Mouse (Mus musculus): ENCODE measurements at regions not wholly inside any gene's neighbourhood (a gene's known extent, or its start where the extent isn't known, plus 50 kb on each side); places are given as distances from the start of the nearest gene placed in this dataset.

GRCm38 (mm10) chr2:11367319-11367718 lies 186.6 kb downstream of the Pfkfb3 start:
- no peak overlapping the region for H3K27ac ChIP-seq (ENCODE audit: insufficient read depth, low read depth, low read length, poor library complexity, severe bottlenecking)
- no peak overlapping the region for H3K4me3 ChIP-seq (ENCODE audit: insufficient read depth in 1 of 2, low read depth in 1 of 2, low read length in 2 of 2, poor library complexity in 1 of 2, severe bottlenecking in 1 of 2)
- H3K36me3 ChIP-seq (ENCODE audit: control insufficient read depth, insufficient read depth, low read length, poor library complexity, severe bottlenecking): no peaks in the 10 kb centered on the region
- TF ChIP-seq MAFK (IDR thresholded peaks at IDR 0.05; ENCODE audit: insufficient read depth, low read depth, low read length): no peak
- TF ChIP-seq ZNF384 (IDR thresholded peaks at IDR 0.05; ENCODE audit: low read depth, low read length): no peak
- no peak for TF ChIP-seq ZC3H11A (IDR thresholded peaks at IDR 0.05; ENCODE audit: borderline replicate concordance, low read depth, low read length)
- TF ChIP-seq HCFC1 (IDR thresholded peaks at IDR 0.05; ENCODE audit: borderline replicate concordance, insufficient read depth, low read length): no peak
- TF ChIP-seq CHD2 (IDR thresholded peaks at IDR 0.05; ENCODE audit: low read depth, low read length): no peak
- H3K9me3 ChIP-seq (ENCODE audit: control insufficient read depth, insufficient read depth, low read depth, low read length): no peaks in the 10 kb centered on the region
- in situ Hi-C loops (cut with MboI; ENCODE audit: low sequenced_read_pairs in 2 of 2, unreplicated experiment in 2 of 2): no loop called here
- no peaks in the 10 kb centered on the region for H3K4me1 ChIP-seq (ENCODE audit: control insufficient read depth in 2 of 2, insufficient read depth in 2 of 2, low read length in 2 of 2, poor library complexity in 1 of 2)
- H3K9ac ChIP-seq (ENCODE audit: insufficient read depth, low read depth, low read length, poor library complexity, severe bottlenecking): no peak overlapping the region
- DNase-seq (ENCODE audit: low read depth, low spot score): no peak

- Histone ChIP-seq H3K9me3 (ENCODE audit: control insufficient read depth, insufficient read depth, low read depth, low read length) (no peaks in the 10 kb centered on the region), H3K4me1 (ENCODE audit: control insufficient read depth in 2 of 2, insufficient read depth in 2 of 2, low read length in 2 of 2, poor library complexity in 1 of 2) (no peaks in the 10 kb centered on the region), H3K36me3 (ENCODE audit: control insufficient read depth, insufficient read depth, low read length, poor library complexity, severe bottlenecking) (no peaks in the 10 kb centered on the region), H3K4me3 (ENCODE audit: insufficient read depth in 1 of 2, low read depth in 1 of 2, low read length in 2 of 2, poor library complexity in 1 of 2, severe bottlenecking in 1 of 2) (no peak overlapping the region), H3K27ac (ENCODE audit: insufficient read depth, low read depth, low read length, poor library complexity, severe bottlenecking) (no peak overlapping the region), H3K9ac (ENCODE audit: insufficient read depth, low read depth, low read length, poor library complexity, severe bottlenecking) (no peak overlapping the region)
- no peak for DNase-seq (ENCODE audit: low read depth, low spot score)
- no peak for TF ChIP-seq ZNF384 (IDR thresholded peaks at IDR 0.05; ENCODE audit: low read depth, low read length)
- TF ChIP-seq CHD2 (IDR thresholded peaks at IDR 0.05; ENCODE audit: low read depth, low read length): no peak
- no peak for TF ChIP-seq MAFK (IDR thresholded peaks at IDR 0.05; ENCODE audit: insufficient read depth, low read depth, low read length)
- TF ChIP-seq HCFC1 (IDR thresholded peaks at IDR 0.05; ENCODE audit: borderline replicate concordance, insufficient read depth, low read length): no peak
- TF ChIP-seq ZC3H11A (IDR thresholded peaks at IDR 0.05; ENCODE audit: borderline replicate concordance, low read depth, low read length): no peak
- in situ Hi-C loops (cut with MboI; ENCODE audit: low sequenced_read_pairs in 2 of 2, unreplicated experiment in 2 of 2): no loop called here
Observed at GRCm38 (mm10) chr2:11365815-11366214, 188.1 kb downstream of the Pfkfb3 start.

GRCm38 (mm10) chr2:11365371-11365770 lies 188.5 kb downstream of the Pfkfb3 start:
- Histone ChIP-seq H3K4me3 (ENCODE audit: insufficient read depth in 1 of 2, low read depth in 1 of 2, low read length in 2 of 2, poor library complexity in 1 of 2, severe bottlenecking in 1 of 2) (no peak overlapping the region), H3K9ac (ENCODE audit: insufficient read depth, low read depth, low read length, poor library complexity, severe bottlenecking) (no peak overlapping the region), H3K4me1 (ENCODE audit: control insufficient read depth in 2 of 2, insufficient read depth in 2 of 2, low read length in 2 of 2, poor library complexity in 1 of 2) (no peaks in the 10 kb centered on the region), H3K36me3 (ENCODE audit: control insufficient read depth, insufficient read depth, low read length, poor library complexity, severe bottlenecking) (no peaks in the 10 kb centered on the region), H3K9me3 (ENCODE audit: control insufficient read depth, insufficient read depth, low read depth, low read length) (no peaks in the 10 kb centered on the region), H3K27ac (ENCODE audit: insufficient read depth, low read depth, low read length, poor library complexity, severe bottlenecking) (no peak overlapping the region)
- no peak for DNase-seq (ENCODE audit: low read depth, low spot score)
- in situ Hi-C loops (cut with MboI; ENCODE audit: low sequenced_read_pairs in 2 of 2, unreplicated experiment in 2 of 2): no loop called here
- TF ChIP-seq MAFK (IDR thresholded peaks at IDR 0.05; ENCODE audit: insufficient read depth, low read depth, low read length) (no peak), CHD2 (IDR thresholded peaks at IDR 0.05; ENCODE audit: low read depth, low read length) (no peak), ZNF384 (IDR thresholded peaks at IDR 0.05; ENCODE audit: low read depth, low read length) (no peak), ZC3H11A (IDR thresholded peaks at IDR 0.05; ENCODE audit: borderline replicate concordance, low read depth, low read length) (no peak), HCFC1 (IDR thresholded peaks at IDR 0.05; ENCODE audit: borderline replicate concordance, insufficient read depth, low read length) (no peak)

- TF ChIP-seq ZC3H11A (IDR thresholded peaks at IDR 0.05; ENCODE audit: borderline replicate concordance, low read depth, low read length) (no peak), MAFK (IDR thresholded peaks at IDR 0.05; ENCODE audit: insufficient read depth, low read depth, low read length) (no peak), HCFC1 (IDR thresholded peaks at IDR 0.05; ENCODE audit: borderline replicate concordance, insufficient read depth, low read length) (no peak), CHD2 (IDR thresholded peaks at IDR 0.05; ENCODE audit: low read depth, low read length) (no peak), ZNF384 (IDR thresholded peaks at IDR 0.05; ENCODE audit: low read depth, low read length) (no peak)
- DNase-seq (ENCODE audit: low read depth, low spot score): no peak
- H3K36me3 ChIP-seq (ENCODE audit: control insufficient read depth, insufficient read depth, low read length, poor library complexity, severe bottlenecking): no peaks in the 10 kb centered on the region
- no peak overlapping the region for H3K4me3 ChIP-seq (ENCODE audit: insufficient read depth in 1 of 2, low read depth in 1 of 2, low read length in 2 of 2, poor library complexity in 1 of 2, severe bottlenecking in 1 of 2)
- no peak overlapping the region for H3K27ac ChIP-seq (ENCODE audit: insufficient read depth, low read depth, low read length, poor library complexity, severe bottlenecking)
- no peaks in the 10 kb centered on the region for H3K9me3 ChIP-seq (ENCODE audit: control insufficient read depth, insufficient read depth, low read depth, low read length)
- no peaks in the 10 kb centered on the region for H3K4me1 ChIP-seq (ENCODE audit: control insufficient read depth in 2 of 2, insufficient read depth in 2 of 2, low read length in 2 of 2, poor library complexity in 1 of 2)
- H3K9ac ChIP-seq (ENCODE audit: insufficient read depth, low read depth, low read length, poor library complexity, severe bottlenecking): no peak overlapping the region
- in situ Hi-C loops (cut with MboI; ENCODE audit: low sequenced_read_pairs in 2 of 2, unreplicated experiment in 2 of 2): no loop called here
Observed at GRCm38 (mm10) chr2:11364111-11364510, 189.8 kb downstream of the Pfkfb3 start.

GRCm38 (mm10) chr2:11363061-11363464 lies 190.8 kb downstream of the Pfkfb3 start:
- in situ Hi-C loops (cut with MboI; ENCODE audit: low sequenced_read_pairs in 2 of 2, unreplicated experiment in 2 of 2): no loop called here
- H3K36me3 ChIP-seq (ENCODE audit: control insufficient read depth, insufficient read depth, low read length, poor library complexity, severe bottlenecking): no peaks in the 10 kb centered on the region
- no peak for TF ChIP-seq ZC3H11A (IDR thresholded peaks at IDR 0.05; ENCODE audit: borderline replicate concordance, low read depth, low read length)
- TF ChIP-seq ZNF384 (IDR thresholded peaks at IDR 0.05; ENCODE audit: low read depth, low read length): no peak
- no peak for TF ChIP-seq HCFC1 (IDR thresholded peaks at IDR 0.05; ENCODE audit: borderline replicate concordance, insufficient read depth, low read length)
- TF ChIP-seq CHD2 (IDR thresholded peaks at IDR 0.05; ENCODE audit: low read depth, low read length): no peak
- TF ChIP-seq MAFK (IDR thresholded peaks at IDR 0.05; ENCODE audit: insufficient read depth, low read depth, low read length): no peak
- H3K4me3 ChIP-seq (ENCODE audit: insufficient read depth in 1 of 2, low read depth in 1 of 2, low read length in 2 of 2, poor library complexity in 1 of 2, severe bottlenecking in 1 of 2): no peak overlapping the region
- no peak for DNase-seq (ENCODE audit: low read depth, low spot score)
- H3K4me1 ChIP-seq (ENCODE audit: control insufficient read depth in 2 of 2, insufficient read depth in 2 of 2, low read length in 2 of 2, poor library complexity in 1 of 2): no peaks in the 10 kb centered on the region
- H3K9me3 ChIP-seq (ENCODE audit: control insufficient read depth, insufficient read depth, low read depth, low read length): no peaks in the 10 kb centered on the region
- H3K9ac ChIP-seq (ENCODE audit: insufficient read depth, low read depth, low read length, poor library complexity, severe bottlenecking): no peak overlapping the region
- no peak overlapping the region for H3K27ac ChIP-seq (ENCODE audit: insufficient read depth, low read depth, low read length, poor library complexity, severe bottlenecking)
